Mouse (Mus musculus) limb, embryonic 12.5 days (tissue): Measurements from ENCODE around the gene Gm38392. TPM values are rescaled to one million over a fixed set of nuclear protein-coding genes. Genes with fewer than 3 reads are reported as not detected.
"Not testable (repeated sequence)": the region's sequence is repeated elsewhere in the genome, so short reads cannot be mapped to it uniquely, and the experiment has no call there.

Experiments used
- ATAC-seq: fragments of 200-750 bp; cut with Nextera tagmentation; 2 replicates; pipeline ENCODE4 v1.8.0; 2017; ENCODE audit warnings: low read depth, moderate TSS enrichment; ENCODE audit not compliant: insufficient number of reproducible peaks, insufficient read depth, low FRiP score, low TSS enrichment
- H3K27ac ChIP-seq: fragments of 300-500 bp; sonication (generic); 2 replicates; pipeline ENCODE4 v1.5.1; 2016; ENCODE audit warnings: mild to moderate bottlenecking, moderate library complexity
- H3K27me3 ChIP-seq: fragments of 300-500 bp; sonication (generic); 2 replicates; pipeline ENCODE4 v1.6.1; 2016; ENCODE audit warnings: mild to moderate bottlenecking, moderate library complexity
- H3K36me3 ChIP-seq: fragments of 300-500 bp; sonication (generic); 2 replicates; pipeline ENCODE4 v1.6.1; 2016; ENCODE audit warnings: mild to moderate bottlenecking, moderate library complexity
- H3K4me1 ChIP-seq: fragments of 300-500 bp; sonication (generic); replicated peaks from 2 replicates; pipeline ENCODE4 v1.6.1; 2016
- H3K4me2 ChIP-seq: fragments of 300-500 bp; sonication (generic); 2 replicates; pipeline ENCODE4 v1.6.1; 2016; ENCODE audit warnings: mild to moderate bottlenecking, moderate library complexity
- H3K4me3 ChIP-seq: fragments of 300-500 bp; sonication (generic); replicated peaks from 2 replicates; pipeline ENCODE4 v1.5.1; 2016; ENCODE audit warnings: mild to moderate bottlenecking
- H3K9ac ChIP-seq: fragments of 300-500 bp; sonication (generic); replicated peaks from 2 replicates; pipeline ENCODE4 v1.6.1; 2016; ENCODE audit warnings: mild to moderate bottlenecking, moderate library complexity
- H3K9me3 ChIP-seq: fragments of 300-500 bp; sonication (generic); 2 replicates; pipeline ENCODE4 v1.6.1; 2016; ENCODE audit warnings: mild to moderate bottlenecking, moderate library complexity
- WGBS: fragments of 180-500 bp; shearing (Covaris S2); methylation state at CpG from one replicate; pipeline ENCODE4 v1.1.7; 2016; 5-methylcytosine and 5-hydroxymethylcytosine counted together
- polyA plus RNA-seq: library from polyadenylated mRNA; unstranded; fragments of >200 nt; fragmentation: Nextera tagmentation; extraction: Ambion mirVana; gene quantifications from 2 replicates; pipeline ENCODE4 v1.2.1, GENCODE M21; 2016

The Gm38392 gene
- polyA plus RNA-seq, 1 experiment from 2014 or later, result 0.25 TPM

GRCm38 (mm10) chr3:88276121-88276520, 10.9 kb downstream of the Gm38392 start:
- ATAC-seq, result no peak
- Histone ChIP-seq H3K27ac (no peak overlapping the region), H3K4me3 (no peak overlapping the region), H3K4me1 (no peaks in the 10 kb centered on the region), H3K9me3 (no peaks in the 10 kb centered on the region), H3K4me2 (no peak overlapping the region), H3K9ac (no peak overlapping the region), H3K27me3 (no peaks in the 10 kb centered on the region), H3K36me3 (no peaks in the 10 kb centered on the region)
- 81% methylated on average over 2 of the region's 2 CpGs for WGBS

- H3K27ac ChIP-seq, result no peak overlapping the region
- H3K9ac ChIP-seq, result no peak overlapping the region
- H3K36me3 ChIP-seq, result no peaks in the 10 kb centered on the region
- H3K9me3 ChIP-seq, result no peaks in the 10 kb centered on the region
- 93% methylated on average over 4 of the region's 4 CpGs for WGBS
- H3K4me1 ChIP-seq, result no peaks in the 10 kb centered on the region
- ATAC-seq, result no peak
- no peak overlapping the region for H3K4me3 ChIP-seq
- H3K27me3 ChIP-seq, result no peaks in the 10 kb centered on the region
- H3K4me2 ChIP-seq, result no peak overlapping the region
Observed at GRCm38 (mm10) chr3:88274002-88274401, 13.0 kb downstream of the Gm38392 start.

GRCm38 (mm10) chr3:88271859-88272258, 15.2 kb downstream of the Gm38392 start:
- no peaks in the 10 kb centered on the region for H3K9me3 ChIP-seq
- WGBS, result 92% methylated on average over 3 of the region's 3 CpGs
- H3K27ac ChIP-seq, result no peak overlapping the region
- H3K4me1 ChIP-seq, result no peaks in the 10 kb centered on the region
- no peak overlapping the region for H3K4me3 ChIP-seq
- no peaks in the 10 kb centered on the region for H3K27me3 ChIP-seq
- ATAC-seq, result no peak
- H3K36me3 ChIP-seq, result no peaks in the 10 kb centered on the region
- H3K9ac ChIP-seq, result no peak overlapping the region
- H3K4me2 ChIP-seq, result no peak overlapping the region

GRCm38 (mm10) chr3:88271298-88271697, 15.7 kb downstream of the Gm38392 start:
- ATAC-seq, H3K4me3 ChIP-seq, H3K9me3 ChIP-seq, H3K4me2 ChIP-seq, H3K27me3 ChIP-seq, H3K4me1 ChIP-seq, H3K36me3 ChIP-seq, H3K9ac ChIP-seq, H3K27ac ChIP-seq: not testable (repeated sequence)
- WGBS, result 98% methylated on average over 2 of the region's 2 CpGs

- H3K36me3 ChIP-seq, result no peaks in the 10 kb centered on the region
- no peak for ATAC-seq
- H3K4me1 ChIP-seq, result no peaks in the 10 kb centered on the region
- whole genome bisulfite sequencing, result 82% methylated on average over 5 of the region's 5 CpGs
- no peak overlapping the region for H3K4me2 ChIP-seq
- no peak overlapping the region for H3K4me3 ChIP-seq
- no peak overlapping the region for H3K9ac ChIP-seq
- no peaks in the 10 kb centered on the region; the same call in 1 of the 2 replicates for H3K27me3 ChIP-seq
- H3K9me3 ChIP-seq, result no peaks in the 10 kb centered on the region
- no peak overlapping the region for H3K27ac ChIP-seq
Observed at GRCm38 (mm10) chr3:88268991-88269390, 18.0 kb downstream of the Gm38392 start.

GRCm38 (mm10) chr3:88268014-88268413, 19.0 kb downstream of the Gm38392 start:
- not testable (repeated sequence) for H3K4me2 ChIP-seq, ATAC-seq, H3K9ac ChIP-seq, H3K36me3 ChIP-seq, H3K27me3 ChIP-seq, H3K4me3 ChIP-seq, H3K27ac ChIP-seq, H3K9me3 ChIP-seq, H3K4me1 ChIP-seq
- 83% methylated on average over 6 of the region's 6 CpGs for WGBS

- Histone ChIP-seq H3K4me2 (no peak overlapping the region), H3K27ac (no peak overlapping the region), H3K27me3 (peaks cover 6% of the 10 kb centered on the region), H3K4me3 (no peak overlapping the region), H3K9me3 (no peaks in the 10 kb centered on the region), H3K4me1 (no peaks in the 10 kb centered on the region), H3K36me3 (no peaks in the 10 kb centered on the region), H3K9ac (no peak overlapping the region)
- WGBS, result 63% methylated on average over 3 of the region's 3 CpGs
- no peak for ATAC-seq
Observed at GRCm38 (mm10) chr3:88262346-88262745, 24.7 kb downstream of the Gm38392 start.

GRCm38 (mm10) chr3:88256382-88256781, 30.6 kb downstream of the Gm38392 start:
- 71% methylated on average over 7 of the region's 7 CpGs for WGBS
- H3K36me3 ChIP-seq, result no peaks in the 10 kb centered on the region

GRCm38 (mm10) chr3:88255950-88256349, 31.1 kb downstream of the Gm38392 start:
- Histone ChIP-seq H3K36me3 (no peaks in the 10 kb centered on the region), H3K4me3 (no peak overlapping the region), H3K4me2 (no peak overlapping the region), H3K9ac (no peak overlapping the region), H3K9me3 (no peaks in the 10 kb centered on the region), H3K27ac (no peak overlapping the region), H3K4me1 (peaks cover 9% of the 10 kb centered on the region), H3K27me3 (peaks cover 56% of the 10 kb centered on the region)
- WGBS, result 36% methylated on average over 6 of the region's 6 CpGs
- no peak for ATAC-seq

More at GRCm38 (mm10) chr3:88256382-88256781, 30.6 kb downstream of the Gm38392 start:
- Histone ChIP-seq H3K4me3 (no peak overlapping the region), H3K27me3 (peaks cover 56% of the 10 kb centered on the region), H3K9ac (no peak overlapping the region), H3K9me3 (no peaks in the 10 kb centered on the region), H3K27ac (no peak overlapping the region), H3K4me2 (no peak overlapping the region), H3K4me1 (peaks cover 9% of the 10 kb centered on the region)
- ATAC-seq, result no peak

- H3K27me3 ChIP-seq, result peaks cover 56% of the 10 kb centered on the region
- H3K27ac ChIP-seq, result no peak within 1 kb of the TSS
- H3K36me3 ChIP-seq, result no peaks in the 10 kb centered on the region
- WGBS, result 2% methylated on average over 34 of the region's 34 CpGs
- H3K9ac ChIP-seq, result peak within 1 kb of the TSS; percentile 58
- peak within 1 kb of the TSS; percentile 71 for H3K4me2 ChIP-seq
- H3K9me3 ChIP-seq, result no peaks in the 10 kb centered on the region
- peak within 1 kb of the TSS; percentile 42 for H3K4me3 ChIP-seq
- H3K4me1 ChIP-seq, result peaks cover 9% of the 10 kb centered on the region
- ATAC-seq, result no peak
Observed at GRCm38 (mm10) chr3:88254268-88254926, 32.6 kb downstream of the Gm38392 start, which contains the start of gene Rhbg. Rhbg (minus strand) TSS chr3:88254709.

GRCm38 (mm10) chr3:88252739-88253138, 34.3 kb downstream of the Gm38392 start:
- WGBS, result 38% methylated on average over 6 of the region's 6 CpGs
- no peak for ATAC-seq
- H3K27me3 ChIP-seq, result peaks cover 59% of the 10 kb centered on the region

GRCm38 (mm10) chr3:88248406-88248805, 38.6 kb downstream of the Gm38392 start:
- peaks cover 61% of the 10 kb centered on the region for H3K27me3 ChIP-seq
- 83% methylated on average over 11 of the region's 11 CpGs for WGBS
- H3K9me3 ChIP-seq, result no peaks in the 10 kb centered on the region
- H3K4me1 ChIP-seq, result no peaks in the 10 kb centered on the region
- no peak overlapping the region for H3K4me2 ChIP-seq
- no peaks in the 10 kb centered on the region for H3K36me3 ChIP-seq
- no peak overlapping the region for H3K27ac ChIP-seq
- H3K4me3 ChIP-seq, result no peak overlapping the region
- H3K9ac ChIP-seq, result no peak overlapping the region
- no peak for ATAC-seq

More at GRCm38 (mm10) chr3:88252739-88253138, 34.3 kb downstream of the Gm38392 start:
- Histone ChIP-seq H3K9ac (no peak overlapping the region), H3K9me3 (no peaks in the 10 kb centered on the region), H3K4me2 (no peak overlapping the region), H3K4me1 (peaks cover 9% of the 10 kb centered on the region), H3K36me3 (no peaks in the 10 kb centered on the region), H3K4me3 (no peak overlapping the region), H3K27ac (no peak overlapping the region)
